Mouse (Mus musculus) adrenal gland (tissue): ENCODE data around the gene Mfsd4a.

Experiments
- intact Hi-C: fragments of 180-260 bp; cut with DNase I; formaldehyde crosslinking; loops from one replicate; pipeline ENCODE4 v1.15.1; 2025

The Mfsd4a gene

GRCm38 (mm10) chr1:132019876-132020275, 48.0 kb downstream of the Mfsd4a start:
- intact Hi-C loops: no loop called here

GRCm38 (mm10) chr1:132016691-132017090, 51.2 kb downstream of the Mfsd4a start:
- intact Hi-C loops: no loop called here

- intact Hi-C loops: no loop called here
Measured at GRCm38 (mm10) chr1:132014800-132015199, 53.1 kb downstream of the Mfsd4a start.

- intact Hi-C loops: no loop called here
Measured at GRCm38 (mm10) chr1:132012861-132013260, 55.0 kb downstream of the Mfsd4a start.

- intact Hi-C loops: no loop called here
Measured at GRCm38 (mm10) chr1:132011785-132012184, 56.1 kb downstream of the Mfsd4a start.

GRCm38 (mm10) chr1:132010632-132011501, 57.0 kb downstream of the Mfsd4a start:
- intact Hi-C loops: no loop called here

GRCm38 (mm10) chr1:132008881-132009644, 58.8 kb downstream of the Mfsd4a start:
- intact Hi-C loops: no loop called here

- intact Hi-C loops: no loop called here
Measured at GRCm38 (mm10) chr1:132007828-132008827, 59.7 kb downstream of the Mfsd4a start.

- intact Hi-C loops: no loop called here
Measured at GRCm38 (mm10) chr1:132007282-132007815, 60.5 kb downstream of the Mfsd4a start, which contains the start of gene Elk4. Gene Elk4, plus strand, starts transcription at chr1:132007607.

GRCm38 (mm10) chr1:132006721-132007120, 61.1 kb downstream of the Mfsd4a start:
- intact Hi-C loops: no loop called here

- intact Hi-C loops: no loop called here
Measured at GRCm38 (mm10) chr1:132006046-132006445, 61.8 kb downstream of the Mfsd4a start.

- intact Hi-C loops: no loop called here
Measured at GRCm38 (mm10) chr1:132005466-132005865, 62.4 kb downstream of the Mfsd4a start.

- intact Hi-C loops: no loop called here
Measured at GRCm38 (mm10) chr1:132004574-132005180, 63.2 kb downstream of the Mfsd4a start.

GRCm38 (mm10) chr1:132003817-132004216, 64.0 kb downstream of the Mfsd4a start:
- intact Hi-C loops: no loop called here

GRCm38 (mm10) chr1:132003111-132003510, 64.8 kb downstream of the Mfsd4a start:
- intact Hi-C loops: no loop called here

GRCm38 (mm10) chr1:132001880-132002330, 66.0 kb downstream of the Mfsd4a start:
- intact Hi-C loops: no loop called here

- intact Hi-C loops: no loop called here
Measured at GRCm38 (mm10) chr1:132000506-132000905, 67.4 kb downstream of the Mfsd4a start.

- intact Hi-C loops: loop anchor here (2.0 to 5.0 kb wide), 2 partner anchors 50 to 122 kb away; no protein-coding TSS in a partner anchor
Measured at GRCm38 (mm10) chr1:131995062-131995461, 72.8 kb downstream of the Mfsd4a start.

GRCm38 (mm10) chr1:131993169-131994040, 74.5 kb downstream of the Mfsd4a start:
- intact Hi-C loops: loop anchor here (2.0 kb wide), 1 partner anchor 51 kb away; no protein-coding TSS in a partner anchor
